Mouse (Mus musculus) heart, embryonic 15.5 days (tissue): ENCODE data around the gene Xrcc5. TPM values are rescaled to one million over a fixed set of nuclear protein-coding genes. Genes with fewer than 3 reads are reported as not detected.

Experiments used
- ATAC-seq: fragments of 200-750 bp; cut with Nextera tagmentation; replicated peaks from 2 replicates; pipeline ENCODE4 v1.8.0; 2017; ENCODE audit warnings: low read depth, moderate TSS enrichment; ENCODE audit not compliant: insufficient number of reproducible peaks, insufficient read depth, low FRiP score
- H3K27ac ChIP-seq: fragments of 300-500 bp; sonication (generic); 2 replicates; pipeline ENCODE4 v1.5.1; 2015; ENCODE audit warnings: mild to moderate bottlenecking, inconsistent platforms
- H3K27me3 ChIP-seq: fragments of 300-500 bp; sonication (generic); 2 replicates; pipeline ENCODE4 v1.6.1; 2015; ENCODE audit warnings: inconsistent platforms
- H3K36me3 ChIP-seq: fragments of 300-500 bp; sonication (generic); 2 replicates; pipeline ENCODE4 v1.6.1; 2015; ENCODE audit warnings: mild to moderate bottlenecking, inconsistent platforms
- H3K4me1 ChIP-seq: fragments of 300-500 bp; sonication (generic); replicated peaks from 2 replicates; pipeline ENCODE4 v1.6.1; 2015; ENCODE audit warnings: inconsistent platforms
- H3K4me2 ChIP-seq: fragments of 300-500 bp; sonication (generic); 2 replicates; pipeline ENCODE4 v1.6.1; 2015; ENCODE audit warnings: inconsistent platforms, mild to moderate bottlenecking, moderate library complexity
- H3K4me3 ChIP-seq: fragments of 300-500 bp; sonication (generic); 2 replicates; pipeline ENCODE4 v1.5.1; 2015; ENCODE audit warnings: mild to moderate bottlenecking, inconsistent platforms
- H3K9ac ChIP-seq: fragments of 300-500 bp; sonication (generic); 2 replicates; pipeline ENCODE4 v1.6.1; 2015; ENCODE audit warnings: mild to moderate bottlenecking, inconsistent platforms
- H3K9me3 ChIP-seq: fragments of 300-500 bp; sonication (generic); replicated peaks from 2 replicates; pipeline ENCODE4 v1.6.1; 2016; ENCODE audit warnings: inconsistent platforms
- WGBS: fragments of 180-500 bp; shearing (Covaris S2); methylation state at CpG from one replicate; pipeline ENCODE4 v1.1.7; 2015; ENCODE audit warnings: mixed read lengths; 5-methylcytosine and 5-hydroxymethylcytosine counted together
- polyA plus RNA-seq: library from polyadenylated mRNA; unstranded; fragments of >200 nt; fragmentation: Nextera tagmentation; extraction: Ambion mirVana; gene quantifications from 2 replicates; pipeline ENCODE4 v1.2.1, GENCODE M21; 2015

Xrcc5 gene
- polyA plus RNA-seq, 1 experiment from 2014 or later, result 16.7 TPM

- no peak for ATAC-seq
- Histone ChIP-seq H3K9ac (no peak overlapping the region), H3K4me2 (no peak overlapping the region), H3K9me3 (no peaks in the 10 kb centered on the region), H3K27me3 (no peaks in the 10 kb centered on the region), H3K36me3 (0 out of 2 replicates have a peak, but pooled peaks cover under 1% of the 10 kb centered on the region), H3K4me1 (no peaks in the 10 kb centered on the region), H3K4me3 (no peak overlapping the region), H3K27ac (no peak overlapping the region)
- WGBS, result 77% methylated on average over 8 of the region's 8 CpGs
Observed at GRCm38 (mm10) chr1:72399720-72400401, 92.6 kb downstream of the Xrcc5 start.

- H3K9me3 ChIP-seq, result no peaks in the 10 kb centered on the region
- no peak for ATAC-seq
- H3K4me2 ChIP-seq, result no peak overlapping the region
- no peaks in the 10 kb centered on the region for H3K36me3 ChIP-seq
- H3K27me3 ChIP-seq, result no peaks in the 10 kb centered on the region
- 70% methylated on average over 9 of the region's 9 CpGs for WGBS
- H3K4me3 ChIP-seq, result no peak overlapping the region
- H3K9ac ChIP-seq, result no peak overlapping the region
- H3K27ac ChIP-seq, result no peak overlapping the region
- no peaks in the 10 kb centered on the region for H3K4me1 ChIP-seq
Observed at GRCm38 (mm10) chr1:72400616-72401015, 93.4 kb downstream of the Xrcc5 start.

GRCm38 (mm10) chr1:72401331-72402069, 94.3 kb downstream of the Xrcc5 start:
- 68% methylated on average over 8 of the region's 8 CpGs for WGBS
- H3K4me3 ChIP-seq, result no peak overlapping the region
- H3K36me3 ChIP-seq, result no peaks in the 10 kb centered on the region

GRCm38 (mm10) chr1:72406505-72407079, 99.4 kb downstream of the Xrcc5 start:
- WGBS, result 62% methylated on average over 14 of the region's 14 CpGs
- no peaks in the 10 kb centered on the region for H3K27me3 ChIP-seq

More at GRCm38 (mm10) chr1:72401331-72402069, 94.3 kb downstream of the Xrcc5 start:
- no peaks in the 10 kb centered on the region for H3K4me1 ChIP-seq
- ATAC-seq, result no peak
- H3K9ac ChIP-seq, result no peak overlapping the region
- no peaks in the 10 kb centered on the region for H3K27me3 ChIP-seq
- no peak overlapping the region for H3K4me2 ChIP-seq
- no peaks in the 10 kb centered on the region for H3K9me3 ChIP-seq
- no peak overlapping the region for H3K27ac ChIP-seq

GRCm38 (mm10) chr1:72409936-72410335, 102.7 kb downstream of the Xrcc5 start:
- no peak overlapping the region for H3K4me3 ChIP-seq
- no peak overlapping the region for H3K27ac ChIP-seq
- no peaks in the 10 kb centered on the region for H3K27me3 ChIP-seq
- 79% methylated on average over 5 of the region's 5 CpGs for WGBS
- no peak overlapping the region for H3K4me2 ChIP-seq
- H3K9ac ChIP-seq, result no peak overlapping the region
- ATAC-seq, result no peak
- H3K36me3 ChIP-seq, result no peaks in the 10 kb centered on the region
- no peaks in the 10 kb centered on the region for H3K9me3 ChIP-seq
- H3K4me1 ChIP-seq, result no peaks in the 10 kb centered on the region; the same call in 1 of the 2 replicates

More at GRCm38 (mm10) chr1:72406505-72407079, 99.4 kb downstream of the Xrcc5 start:
- no peaks in the 10 kb centered on the region for H3K4me1 ChIP-seq
- no peaks in the 10 kb centered on the region for H3K36me3 ChIP-seq
- no peaks in the 10 kb centered on the region for H3K9me3 ChIP-seq
- H3K4me3 ChIP-seq, result no peak overlapping the region
- H3K27ac ChIP-seq, result no peak overlapping the region
- no peak for ATAC-seq
- H3K4me2 ChIP-seq, result no peak overlapping the region
- no peak overlapping the region for H3K9ac ChIP-seq

- no peak overlapping the region for H3K4me3 ChIP-seq
Observed at GRCm38 (mm10) chr1:72411108-72411507, 103.9 kb downstream of the Xrcc5 start.

GRCm38 (mm10) chr1:72413205-72413604, 106.0 kb downstream of the Xrcc5 start:
- Histone ChIP-seq H3K27me3 (no peaks in the 10 kb centered on the region), H3K4me1 (no peaks in the 10 kb centered on the region; the same call in 1 of the 2 replicates), H3K4me3 (no peak overlapping the region), H3K9ac (no peak overlapping the region), H3K4me2 (no peak overlapping the region), H3K9me3 (no peaks in the 10 kb centered on the region), H3K36me3 (no peaks in the 10 kb centered on the region), H3K27ac (no peak overlapping the region)
- no peak for ATAC-seq
- 79% methylated on average over 8 of the region's 8 CpGs for WGBS

More at GRCm38 (mm10) chr1:72411108-72411507, 103.9 kb downstream of the Xrcc5 start:
- Histone ChIP-seq H3K36me3 (no peaks in the 10 kb centered on the region), H3K9ac (no peak overlapping the region), H3K4me2 (no peak overlapping the region), H3K4me1 (no peaks in the 10 kb centered on the region; the same call in 1 of the 2 replicates), H3K27me3 (no peaks in the 10 kb centered on the region), H3K9me3 (no peaks in the 10 kb centered on the region), H3K27ac (no peak overlapping the region)
- ATAC-seq, result no peak
- WGBS, result 89% methylated on average over 8 of the region's 8 CpGs

- H3K27me3 ChIP-seq, result no peaks in the 10 kb centered on the region
- no peaks in the 10 kb centered on the region; the same call in 1 of the 2 replicates for H3K4me1 ChIP-seq
- no peaks in the 10 kb centered on the region for H3K36me3 ChIP-seq
- H3K9ac ChIP-seq, result no peak overlapping the region
- no peak overlapping the region for H3K4me3 ChIP-seq
- H3K4me2 ChIP-seq, result no peak overlapping the region
- WGBS, result 80% methylated on average over 8 of the region's 8 CpGs
- H3K9me3 ChIP-seq, result no peaks in the 10 kb centered on the region
- ATAC-seq, result no peak
- H3K27ac ChIP-seq, result no peak overlapping the region
Observed at GRCm38 (mm10) chr1:72414133-72414532, 106.9 kb downstream of the Xrcc5 start.

GRCm38 (mm10) chr1:72414561-72415253, 107.5 kb downstream of the Xrcc5 start:
- no peak for ATAC-seq
- WGBS, result 55% methylated on average over 8 of the region's 8 CpGs
- Histone ChIP-seq H3K4me2 (no peak overlapping the region), H3K9me3 (no peaks in the 10 kb centered on the region), H3K27me3 (no peaks in the 10 kb centered on the region), H3K4me1 (no peaks in the 10 kb centered on the region; the same call in 1 of the 2 replicates), H3K9ac (no peak overlapping the region), H3K4me3 (no peak overlapping the region), H3K36me3 (no peaks in the 10 kb centered on the region), H3K27ac (no peak overlapping the region)

- Histone ChIP-seq H3K9me3 (no peaks in the 10 kb centered on the region), H3K27ac (no peak overlapping the region), H3K4me2 (no peak overlapping the region), H3K36me3 (no peaks in the 10 kb centered on the region), H3K9ac (no peak overlapping the region), H3K4me3 (no peak overlapping the region), H3K4me1 (no peaks in the 10 kb centered on the region; the same call in 1 of the 2 replicates), H3K27me3 (no peaks in the 10 kb centered on the region)
- 66% methylated on average over 8 of the region's 8 CpGs for WGBS
- ATAC-seq, result no peak
Observed at GRCm38 (mm10) chr1:72418744-72419655, 111.8 kb downstream of the Xrcc5 start.
